Mouse (Mus musculus): ENCODE measurements around the gene Lifr.

DNA sequence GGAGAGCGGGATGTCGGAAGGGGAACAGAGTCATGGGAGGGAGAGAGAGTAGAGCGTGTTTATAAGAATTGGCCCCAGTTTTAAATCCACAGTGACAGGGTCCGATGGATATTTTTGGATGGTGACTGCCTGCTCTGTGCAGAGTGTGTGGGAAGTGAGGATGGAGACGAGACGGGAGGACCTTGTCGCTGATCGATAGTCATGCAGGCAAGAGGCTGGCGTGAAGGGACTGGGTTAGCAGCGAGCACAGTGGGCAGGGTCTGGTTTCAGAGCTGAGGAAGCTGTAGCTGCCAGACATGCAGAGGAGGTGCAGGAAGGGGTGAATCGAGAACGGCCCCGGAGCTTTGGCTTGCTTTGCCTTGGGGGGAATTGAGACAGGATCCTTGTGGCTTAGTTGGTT is 50.8 kb downstream of the Lifr start:
- TF ChIP-seq POLR2A (IDR thresholded peaks at IDR 0.05; ENCODE audit: extremely low read depth, insufficient read depth, low read length) (no peak), CTCF (IDR thresholded peaks at IDR 0.05; ENCODE audit: low read depth, low read length) (no peak)
